Mouse (Mus musculus): ENCODE measurements around the gene Olfr1391.
"Not testable (repeated sequence)": the region's sequence is repeated elsewhere in the genome, so short reads cannot be mapped to it uniquely, and the experiment has no call there.

The Olfr1391 gene

DNA sequence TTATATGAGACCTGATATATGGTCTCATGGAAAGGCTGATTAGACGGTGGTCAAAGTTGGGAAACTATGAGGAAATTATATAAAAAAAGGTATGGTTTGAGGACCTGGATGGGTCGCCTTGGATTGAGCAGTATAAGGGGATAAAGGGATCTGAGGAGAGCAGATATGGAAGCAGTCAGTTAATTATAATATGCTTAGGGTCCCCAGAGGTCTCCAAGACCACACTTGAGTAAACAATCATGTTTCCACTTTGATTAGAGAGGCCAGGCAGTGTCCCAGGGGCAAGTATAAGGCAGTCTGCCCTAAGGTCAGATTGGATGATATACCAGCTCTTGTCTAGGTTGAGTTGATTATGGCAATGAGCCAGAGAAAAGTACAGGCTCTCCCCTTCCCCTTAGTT is at the start of gene Olfr1391:
Gene Olfr1391, plus strand, starts transcription at position 301 of the 400 bp plus-strand sequence.
- in situ Hi-C loops (cut with MboI, MseI) = loop anchor here in 1 of 2 experiments (10.0 kb wide), 1 partner anchor 1632 kb away; the partner anchor contains the start of gene Prop1

DNA sequence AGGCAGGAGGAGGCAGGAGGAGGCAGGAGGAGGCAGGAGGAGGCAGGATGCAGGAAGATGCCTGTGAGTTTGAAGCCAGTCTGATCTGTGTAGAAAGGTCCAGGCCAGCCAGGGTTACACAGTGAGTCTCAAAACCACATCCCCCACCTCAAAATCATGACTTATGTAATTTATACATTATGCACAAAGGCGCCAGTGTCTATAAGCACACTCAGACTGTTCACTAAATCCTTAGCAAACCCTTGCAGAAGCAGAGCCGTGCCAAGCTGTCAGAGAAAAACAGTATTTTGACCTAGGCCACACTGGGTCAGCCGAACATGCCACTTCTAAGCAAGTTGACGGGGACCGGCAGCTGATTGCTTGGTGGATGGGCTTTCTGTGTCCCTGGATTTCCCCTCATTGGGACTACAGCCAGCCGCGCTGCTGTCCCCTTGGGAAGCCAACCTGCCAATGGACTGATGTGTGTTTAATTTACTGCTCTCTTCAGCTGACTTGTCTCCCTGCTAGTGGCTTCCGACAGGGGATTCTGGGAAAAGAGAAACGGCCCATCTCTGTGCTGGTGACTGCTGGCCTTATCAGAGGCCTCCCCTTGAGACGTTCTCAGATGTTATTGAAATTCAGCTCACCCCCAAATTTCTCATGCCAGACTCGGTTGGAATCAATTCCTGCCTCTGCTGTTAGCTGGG is 48.6 kb upstream of the Olfr1391 start:
- in situ Hi-C loops (cut with MboI, MseI) = loop anchor here in 1 of 2 experiments (5.0 kb wide), 1 partner anchor 402 kb away; the partner anchor contains the start of gene Irgm1

DNA sequence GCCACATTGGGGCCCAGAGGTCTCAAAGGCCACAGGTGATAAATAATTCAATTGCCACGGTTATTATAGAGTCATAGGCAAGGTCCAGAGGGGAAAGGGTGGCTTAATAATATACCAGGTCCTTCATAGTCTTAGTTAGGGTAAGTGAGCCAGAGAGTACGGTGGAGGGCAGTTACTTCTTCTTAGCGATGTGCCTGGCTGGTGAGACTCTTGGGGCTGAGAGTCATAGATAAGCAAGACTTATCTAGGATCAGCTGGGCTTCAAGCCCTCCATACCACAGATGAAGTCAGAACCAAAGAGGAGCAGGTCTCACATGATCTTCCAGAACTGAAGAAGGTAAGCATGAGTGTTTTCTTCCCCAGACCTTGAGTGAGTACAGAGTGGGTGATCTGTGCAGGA is 44.3 kb upstream of the Olfr1391 start, which contains the start of gene Olfr1393:
Gene Olfr1393, plus strand, starts transcription at position 83 of the 400 bp plus-strand sequence.
- in situ Hi-C loops (cut with MboI, MseI) = loop anchor here in 1 of 2 experiments (25.0 kb wide), 1 partner anchor 1159 kb away; the partner anchor contains the start of gene Rufy1

DNA sequence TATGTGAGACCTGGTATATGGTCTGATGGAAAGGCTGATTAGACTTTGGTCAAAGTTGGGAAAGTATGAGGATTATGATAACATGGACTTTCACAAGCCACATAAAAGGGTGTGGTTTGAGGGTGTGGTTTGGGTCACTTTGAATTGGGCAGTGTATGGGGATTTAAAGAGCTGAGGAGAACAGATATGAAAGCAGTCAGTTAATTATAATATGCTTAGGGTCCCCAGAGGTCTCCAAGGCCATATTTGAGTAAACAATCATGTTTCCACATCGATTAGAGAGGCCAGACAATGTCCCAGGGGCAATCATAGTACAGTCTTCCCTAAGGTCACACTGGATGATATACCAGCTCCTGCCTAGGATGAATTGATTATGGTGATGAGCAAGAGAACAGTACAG is 37.6 kb upstream of the Olfr1391 start, which contains the start of gene Olfr1392:
Gene Olfr1392, plus strand, starts transcription at position 301 of the 400 bp plus-strand sequence.
- in situ Hi-C loops (cut with MboI, MseI) = loop anchor here in 1 of 2 experiments (25.0 kb wide), 1 partner anchor 1152 kb away; the partner anchor contains the start of gene Rufy1

DNA sequence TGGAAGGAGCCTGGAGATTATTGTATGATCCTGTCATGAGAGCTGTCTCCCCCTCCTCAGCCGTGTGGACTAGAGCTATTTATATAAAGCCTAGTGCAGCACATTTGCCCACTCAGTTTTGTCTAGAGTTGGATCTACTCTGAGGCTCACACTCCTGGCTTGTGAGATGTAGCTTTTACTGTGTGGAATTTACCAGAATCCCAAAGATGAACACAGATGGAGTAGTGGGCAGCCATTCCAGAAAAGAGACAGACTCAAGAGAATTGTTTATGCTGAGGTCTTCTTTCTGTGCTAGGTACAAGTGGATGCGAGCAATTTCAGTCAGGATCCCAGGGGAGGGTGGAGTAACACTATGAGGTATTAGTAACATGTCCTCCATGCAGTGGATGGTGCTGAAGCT is 35.3 kb upstream of the Olfr1391 start:
- in situ Hi-C loops (cut with MboI, MseI) = loop anchor here in 1 of 2 experiments (25.0 kb wide), 1 partner anchor 1150 kb away; the partner anchor contains the start of gene Rufy1

DNA sequence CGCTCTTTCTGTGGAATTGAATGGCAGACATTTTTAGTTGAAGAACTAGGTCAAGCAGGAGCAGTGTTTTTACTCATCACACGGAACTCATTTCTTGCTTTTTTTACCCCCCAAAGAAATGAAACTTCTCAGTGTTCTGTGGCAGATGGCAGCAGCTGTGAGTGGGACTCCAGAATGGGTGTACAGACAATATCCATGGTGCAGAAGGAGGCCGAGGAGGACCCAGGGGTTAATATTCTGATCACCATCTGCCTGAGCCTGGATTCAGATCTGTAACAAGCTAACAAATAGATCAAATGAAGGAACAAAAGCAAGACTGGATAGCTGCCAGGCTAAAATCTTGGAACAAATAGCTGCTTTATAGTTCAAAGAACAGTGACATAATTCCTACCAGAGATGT is 29.8 kb upstream of the Olfr1391 start:
- in situ Hi-C loops (cut with MboI, MseI) = loop anchor here in 1 of 2 experiments (25.0 kb wide), 1 partner anchor 1145 kb away; the partner anchor contains the start of gene Rufy1

DNA sequence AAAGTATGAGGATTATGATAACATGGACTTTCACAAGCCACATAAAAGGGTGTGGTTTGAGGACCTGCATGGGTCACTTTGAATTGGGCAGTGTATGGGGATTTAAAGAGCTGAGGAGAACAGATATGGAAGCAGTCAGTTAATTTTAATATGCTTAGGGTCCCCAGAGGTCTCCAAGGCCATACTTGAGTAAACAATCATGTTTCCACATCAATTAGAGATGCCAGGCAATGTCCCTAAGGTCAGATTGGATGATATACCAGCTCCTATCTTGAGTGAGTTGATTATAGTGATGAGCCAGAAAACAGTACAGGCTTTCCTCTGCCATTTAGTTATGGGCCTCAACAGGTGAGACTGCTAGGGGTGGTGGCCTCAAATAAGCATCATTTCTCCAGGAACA is 18.1 kb upstream of the Olfr1391 start, which contains the start of gene Olfr10:
Gene Olfr10, plus strand, starts transcription at position 301 of the 400 bp plus-strand sequence.
- in situ Hi-C loops (cut with MboI, MseI) = no loop called here

DNA sequence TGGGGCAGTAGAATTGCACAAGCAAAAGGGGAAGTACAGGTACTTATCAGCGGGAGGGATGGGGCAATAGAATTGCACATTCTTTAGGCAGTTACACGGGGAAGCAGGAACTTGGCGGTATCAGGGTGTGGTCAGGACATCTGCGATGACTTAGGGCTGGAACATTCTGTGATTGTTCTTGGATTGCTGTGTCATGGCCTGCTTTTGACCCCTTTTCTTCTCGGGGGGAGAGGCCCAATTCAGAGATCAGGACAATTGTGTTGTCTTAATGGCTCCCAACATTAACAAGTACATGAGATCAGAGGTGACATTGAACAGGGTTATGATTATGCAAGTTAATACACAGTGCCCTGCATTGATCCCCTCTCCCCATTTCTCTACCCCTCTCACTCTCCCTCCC is 14.0 kb upstream of the Olfr1391 start:
- in situ Hi-C loops (cut with MboI, MseI) = not testable (repeated sequence)

DNA sequence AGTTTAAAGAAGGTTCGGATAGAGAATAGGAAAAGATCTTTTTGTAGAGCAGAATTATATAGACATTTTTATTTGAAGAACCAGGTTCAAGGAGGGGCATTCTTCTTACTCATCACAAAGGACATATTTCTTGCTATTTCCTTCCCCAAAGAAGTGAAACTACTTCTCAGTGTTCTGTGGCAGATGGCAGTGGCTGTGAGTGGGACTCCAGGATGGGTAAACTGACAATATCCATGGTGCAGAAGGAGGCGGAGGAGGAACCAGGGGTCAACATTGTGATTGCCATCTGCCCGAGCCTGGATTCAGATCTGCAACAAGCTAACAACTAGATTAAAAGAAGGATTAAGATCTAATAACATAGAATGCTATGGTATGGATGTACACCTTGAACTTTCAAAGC is 4.2 kb downstream of the Olfr1391 start:
- in situ Hi-C loops (cut with MboI, MseI) = loop anchor here in 1 of 2 experiments (5.0 to 10.0 kb wide), 2 partner anchors 46 to 1628 kb away; partner anchors contain the start of gene Prop1

DNA sequence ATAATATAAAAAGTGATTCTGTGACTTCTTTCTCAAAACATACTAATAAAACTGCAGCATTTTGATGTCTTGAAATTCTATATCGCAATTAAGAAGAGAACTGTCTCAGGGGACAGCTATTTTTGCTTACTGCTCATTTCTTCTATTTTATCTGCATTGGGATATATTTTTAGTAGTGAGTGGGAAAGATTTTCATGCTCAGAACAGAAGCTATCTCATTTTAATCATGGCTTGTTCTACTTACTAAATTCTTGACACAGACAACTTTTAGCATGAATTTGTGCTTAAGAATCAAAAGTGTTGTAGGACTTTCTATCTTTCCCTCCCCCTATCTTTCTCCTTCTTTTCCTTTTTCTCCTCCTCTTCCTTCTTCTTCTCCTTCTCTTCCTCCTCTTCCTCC is 7.1 kb downstream of the Olfr1391 start:
- in situ Hi-C loops (cut with MboI, MseI) = loop anchor here in 1 of 2 experiments (5.0 to 10.0 kb wide), 2 partner anchors 43 to 1625 kb away; partner anchors contain the start of gene Prop1

DNA sequence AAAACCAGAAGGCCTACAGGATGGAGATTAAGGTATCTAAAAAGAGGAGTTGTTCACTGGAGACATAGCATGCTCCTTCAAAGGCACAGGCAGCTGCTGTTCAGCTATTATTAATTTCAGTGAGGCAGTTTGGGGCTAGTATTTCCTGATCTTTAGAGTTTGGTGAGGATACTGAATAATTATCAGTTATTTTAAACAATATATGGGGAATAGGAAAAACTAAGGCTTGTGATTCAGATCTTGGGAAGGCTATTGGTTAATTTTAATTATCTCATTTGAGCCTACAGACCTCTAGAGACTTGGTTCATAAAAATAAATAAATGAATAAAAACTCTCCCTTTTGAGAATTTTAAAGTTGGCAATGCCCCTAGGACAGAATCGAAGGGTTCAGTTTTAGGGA is 12.3 kb downstream of the Olfr1391 start, which contains the start of gene Olfr1390:
Gene Olfr1390, plus strand, starts transcription at position 301 of the 400 bp plus-strand sequence.
- in situ Hi-C loops (cut with MboI, MseI) = no loop called here

DNA sequence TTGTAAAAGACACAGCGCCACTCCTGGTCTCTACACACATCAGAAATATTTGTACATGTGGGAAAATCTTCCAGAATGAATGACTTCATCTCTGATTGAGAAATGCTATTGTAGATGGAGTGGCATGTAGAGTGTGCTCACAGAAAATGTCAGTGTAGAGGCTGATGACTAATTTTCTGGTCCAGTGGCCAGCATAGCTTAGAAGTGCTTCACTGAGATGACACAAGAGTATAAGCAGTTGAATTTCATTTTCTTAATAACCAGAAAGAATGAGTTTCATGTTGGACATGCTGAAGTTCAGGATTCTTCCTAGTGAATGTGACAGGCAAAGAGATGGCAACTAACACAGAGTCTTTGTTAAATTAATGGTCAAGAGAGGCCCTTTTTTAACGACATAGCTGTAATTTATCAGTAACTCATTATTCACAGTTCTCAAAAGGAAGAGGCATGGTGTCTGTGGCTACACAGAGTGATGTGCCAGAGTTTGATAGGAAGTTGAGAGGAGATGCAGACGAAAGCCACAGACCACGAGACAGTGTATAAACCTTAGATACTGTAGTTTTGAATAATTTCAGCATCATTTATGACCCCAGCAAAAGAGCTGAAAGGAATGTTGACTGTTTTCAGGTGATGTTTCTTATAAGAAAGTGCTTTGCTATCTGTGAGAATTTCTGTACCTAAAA is 14.7 kb downstream of the Olfr1391 start:
- in situ Hi-C loops (cut with MboI, MseI) = no loop called here

All from T-helper 17 cell (primary cell).